Mouse (Mus musculus) olfactory bulb, adult 2 months (tissue): Measurements from ENCODE around the gene Ankrd12.

Source experiments
- CTCF ChIP-seq: fragments of 200-500 bp; IDR thresholded peaks from 2 replicates; pipeline ENCODE4 v1.5.1; 2012; ENCODE audit warnings: low read depth, mild to moderate bottlenecking, low read length, moderate library complexity; ENCODE audit not compliant: insufficient read depth
- POLR2A ChIP-seq: fragments of 200-500 bp; IDR thresholded peaks from 2 replicates; pipeline ENCODE4 v1.6.1; 2012; ENCODE audit warnings: mild to moderate bottlenecking, low read depth, low read length, moderate library complexity; ENCODE audit not compliant: insufficient read depth

DNA sequence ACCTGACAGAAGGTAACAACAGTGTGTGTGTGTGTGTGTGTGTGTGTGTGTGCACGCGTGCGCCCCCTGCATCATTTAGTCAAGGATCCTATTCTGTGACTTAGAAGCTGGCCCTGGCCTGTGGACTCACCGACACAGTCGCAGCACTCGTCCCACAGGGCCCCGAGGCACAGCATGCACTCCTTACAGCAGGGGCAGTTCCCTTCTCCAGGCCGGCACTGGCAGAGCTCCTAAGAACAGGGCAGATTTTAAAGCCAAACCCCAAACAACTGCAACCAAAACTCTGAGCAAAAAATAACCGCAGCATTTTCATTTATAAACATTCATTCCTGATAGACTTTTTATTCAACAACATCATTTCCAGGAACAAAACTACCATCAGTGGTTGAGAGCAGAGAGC lies 139.2 kb downstream of the Ankrd12 start:
- no peak for TF ChIP-seq CTCF
- TF ChIP-seq POLR2A = no peak
